Mouse (Mus musculus): Measurements from ENCODE around the gene Zswim5. TPM values are rescaled to one million over a fixed set of nuclear protein-coding genes. Genes with fewer than 3 reads are reported as not detected.

Gene Zswim5
- polyA plus RNA-seq, 1 experiment, result 2.1 TPM

GRCm38 (mm10) chr4:116993672-116994621, 116.8 kb downstream of the Zswim5 start, which contains the start of gene Urod:
Gene Urod (minus strand): TSS chr4:116994413.
- H3K9ac ChIP-seq (ENCODE audit: low read depth, poor library complexity, severe bottlenecking), result peak within 1 kb of the TSS; percentile 75
- H3K4me1 ChIP-seq (ENCODE audit: control insufficient read depth, insufficient read depth, low read length), result peaks cover 2% of the 10 kb centered on the region
- peak within 1 kb of the TSS; percentile 88 for H3K4me3 ChIP-seq (ENCODE audit: low read depth, low read length)
- no peaks in the 10 kb centered on the region for H3K9me3 ChIP-seq (replicated peaks; ENCODE audit: control insufficient read depth, insufficient read depth, low read length, poor library complexity, severe bottlenecking)
- H3K27me3 ChIP-seq (ENCODE audit: control insufficient read depth, insufficient read depth, low read length, poor library complexity, severe bottlenecking), result no peaks in the 10 kb centered on the region
- H3K36me3 ChIP-seq (ENCODE audit: control insufficient read depth, insufficient read depth, low read length, poor library complexity, severe bottlenecking), result no peaks in the 10 kb centered on the region
- TF ChIP-seq POLR2A (IDR thresholded peaks at IDR 0.05; ENCODE audit: insufficient read depth, low read length), result no peak
- TF ChIP-seq EP300 (IDR thresholded peaks at IDR 0.05; ENCODE audit: insufficient read depth, low read depth, low read length), result no peak
- no peak for TF ChIP-seq CTCF (IDR thresholded peaks at IDR 0.05; ENCODE audit: low read depth, low read length)
- H3K27ac ChIP-seq (ENCODE audit: insufficient read depth, low read length), result no peak within 1 kb of the TSS

- Histone ChIP-seq H3K9ac (ENCODE audit: low read depth, poor library complexity, severe bottlenecking) (peak within 1 kb of the TSS; percentile 75), H3K4me3 (ENCODE audit: low read depth, low read length) (peak within 1 kb of the TSS; percentile 88), H3K27me3 (ENCODE audit: control insufficient read depth, insufficient read depth, low read length, poor library complexity, severe bottlenecking) (no peaks in the 10 kb centered on the region), H3K4me1 (ENCODE audit: control insufficient read depth, insufficient read depth, low read length) (no peaks in the 10 kb centered on the region), H3K27ac (ENCODE audit: insufficient read depth, low read length) (no peak within 1 kb of the TSS), H3K36me3 (ENCODE audit: control insufficient read depth, insufficient read depth, low read length, poor library complexity, severe bottlenecking) (no peaks in the 10 kb centered on the region), H3K9me3 (replicated peaks; ENCODE audit: control insufficient read depth, insufficient read depth, low read length, poor library complexity, severe bottlenecking) (no peaks in the 10 kb centered on the region)
- TF ChIP-seq CTCF (IDR thresholded peaks at IDR 0.05; ENCODE audit: low read depth, low read length), result no peak
- no peak for TF ChIP-seq POLR2A (IDR thresholded peaks at IDR 0.05; ENCODE audit: insufficient read depth, low read length)
- TF ChIP-seq EP300 (IDR thresholded peaks at IDR 0.05; ENCODE audit: insufficient read depth, low read depth, low read length), result no peak
Measured at GRCm38 (mm10) chr4:116995131-116995797, 118.1 kb downstream of the Zswim5 start, which contains the start of gene Hectd3. Gene Hectd3 (plus strand): TSS chr4:116995317.

- Histone ChIP-seq H3K27ac (ENCODE audit: insufficient read depth, low read length) (no peak overlapping the region), H3K4me3 (ENCODE audit: low read depth, low read length) (peak overlapping the region; percentile 74), H3K9ac (ENCODE audit: low read depth, poor library complexity, severe bottlenecking) (peak overlapping the region; percentile 55), H3K9me3 (replicated peaks; ENCODE audit: control insufficient read depth, insufficient read depth, low read length, poor library complexity, severe bottlenecking) (no peaks in the 10 kb centered on the region), H3K4me1 (ENCODE audit: control insufficient read depth, insufficient read depth, low read length) (no peaks in the 10 kb centered on the region), H3K27me3 (ENCODE audit: control insufficient read depth, insufficient read depth, low read length, poor library complexity, severe bottlenecking) (no peaks in the 10 kb centered on the region), H3K36me3 (ENCODE audit: control insufficient read depth, insufficient read depth, low read length, poor library complexity, severe bottlenecking) (no peaks in the 10 kb centered on the region)
- TF ChIP-seq POLR2A (IDR thresholded peaks at IDR 0.05; ENCODE audit: insufficient read depth, low read length), result no peak
- peak; percentile 46 for TF ChIP-seq CTCF (IDR thresholded peaks at IDR 0.05; ENCODE audit: low read depth, low read length)
Measured at GRCm38 (mm10) chr4:116995798-116996135, 118.6 kb downstream of the Zswim5 start.

GRCm38 (mm10) chr4:116999513-117000154, 122.5 kb downstream of the Zswim5 start:
- no peaks in the 10 kb centered on the region for H3K4me1 ChIP-seq (ENCODE audit: control insufficient read depth, insufficient read depth, low read length)
- no peak overlapping the region for H3K4me3 ChIP-seq (ENCODE audit: low read depth, low read length)
- H3K9me3 ChIP-seq (replicated peaks; ENCODE audit: control insufficient read depth, insufficient read depth, low read length, poor library complexity, severe bottlenecking), result no peaks in the 10 kb centered on the region
- H3K27ac ChIP-seq (ENCODE audit: insufficient read depth, low read length), result no peak overlapping the region
- TF ChIP-seq POLR2A (IDR thresholded peaks at IDR 0.05; ENCODE audit: insufficient read depth, low read length) (no peak), EP300 (IDR thresholded peaks at IDR 0.05; ENCODE audit: insufficient read depth, low read depth, low read length) (no peak), CTCF (IDR thresholded peaks at IDR 0.05; ENCODE audit: low read depth, low read length) (no peak)
- H3K36me3 ChIP-seq (ENCODE audit: control insufficient read depth, insufficient read depth, low read length, poor library complexity, severe bottlenecking), result no peaks in the 10 kb centered on the region
- no peaks in the 10 kb centered on the region for H3K27me3 ChIP-seq (ENCODE audit: control insufficient read depth, insufficient read depth, low read length, poor library complexity, severe bottlenecking)
- no peak overlapping the region for H3K9ac ChIP-seq (ENCODE audit: low read depth, poor library complexity, severe bottlenecking)

- H3K9ac ChIP-seq (ENCODE audit: low read depth, poor library complexity, severe bottlenecking), result no peak overlapping the region
Measured at GRCm38 (mm10) chr4:117001957-117002356, 124.8 kb downstream of the Zswim5 start.

More at GRCm38 (mm10) chr4:117001957-117002356, 124.8 kb downstream of the Zswim5 start:
- Histone ChIP-seq H3K4me3 (ENCODE audit: low read depth, low read length) (no peak overlapping the region), H3K4me1 (ENCODE audit: control insufficient read depth, insufficient read depth, low read length) (no peaks in the 10 kb centered on the region), H3K27ac (ENCODE audit: insufficient read depth, low read length) (no peak overlapping the region), H3K36me3 (ENCODE audit: control insufficient read depth, insufficient read depth, low read length, poor library complexity, severe bottlenecking) (no peaks in the 10 kb centered on the region), H3K9me3 (replicated peaks; ENCODE audit: control insufficient read depth, insufficient read depth, low read length, poor library complexity, severe bottlenecking) (no peaks in the 10 kb centered on the region), H3K27me3 (ENCODE audit: control insufficient read depth, insufficient read depth, low read length, poor library complexity, severe bottlenecking) (no peaks in the 10 kb centered on the region)
- no peak for TF ChIP-seq EP300 (IDR thresholded peaks at IDR 0.05; ENCODE audit: insufficient read depth, low read depth, low read length)
- TF ChIP-seq POLR2A (IDR thresholded peaks at IDR 0.05; ENCODE audit: insufficient read depth, low read length), result no peak
- TF ChIP-seq CTCF (IDR thresholded peaks at IDR 0.05; ENCODE audit: low read depth, low read length), result no peak

Data from ES-Bruce4 (cell line).